Mouse (Mus musculus) heart, postnatal 36 days (tissue): ENCODE measurements around the gene C1qtnf1. TPM values are rescaled to one million over a fixed set of nuclear protein-coding genes. Genes with fewer than 3 reads are reported as not detected.

ENCODE experiments used
- DNase-seq, 2 experiments: peaks; one replicate each; pipeline ENCODE4 v3.0.0; 2021 to 2022
- intact Hi-C: fragments of 180-260 bp; cut with DNase I; formaldehyde crosslinking; loops from one replicate; pipeline ENCODE4 v1.15.1; 2025
- total RNA-seq, 2 experiments: library from RNA; stranded (reverse); gene quantifications; 2 replicates each; pipeline ENCODE4 v1.2.3; 2021

The C1qtnf1 gene
- total RNA-seq, 2 experiments from 2014 or later = 19.8 to 24.5 TPM

DNA sequence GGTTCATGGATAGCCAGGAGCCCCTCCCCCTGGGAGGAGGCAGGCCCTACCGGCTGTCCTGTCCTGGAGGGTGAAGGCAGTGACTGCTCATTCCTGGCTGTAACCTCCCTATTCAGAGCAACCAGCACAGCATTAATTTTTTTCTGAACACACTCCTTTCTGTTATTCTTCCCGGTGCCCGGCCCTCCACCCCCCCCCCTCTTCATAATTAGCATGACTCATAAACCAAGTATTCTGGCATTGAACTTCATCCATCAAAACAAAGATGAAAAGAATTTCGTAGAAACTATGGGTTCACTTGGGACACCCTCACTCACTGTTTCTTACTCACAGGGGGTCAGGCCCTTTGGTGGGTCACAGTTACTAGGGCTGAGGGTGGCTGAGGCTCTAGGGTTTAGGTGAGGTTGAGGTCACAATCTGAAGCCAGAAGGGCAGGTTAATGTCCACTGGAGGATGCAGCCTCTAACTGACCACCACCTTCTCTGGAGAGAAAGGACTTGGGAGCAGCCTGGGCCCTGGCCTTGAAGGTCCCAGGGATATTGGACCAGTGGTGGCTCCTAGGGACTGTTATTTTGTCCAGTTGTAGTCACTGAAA lies 2.4 kb downstream of the C1qtnf1 start:
- intact Hi-C loops = no loop called here

DNA sequence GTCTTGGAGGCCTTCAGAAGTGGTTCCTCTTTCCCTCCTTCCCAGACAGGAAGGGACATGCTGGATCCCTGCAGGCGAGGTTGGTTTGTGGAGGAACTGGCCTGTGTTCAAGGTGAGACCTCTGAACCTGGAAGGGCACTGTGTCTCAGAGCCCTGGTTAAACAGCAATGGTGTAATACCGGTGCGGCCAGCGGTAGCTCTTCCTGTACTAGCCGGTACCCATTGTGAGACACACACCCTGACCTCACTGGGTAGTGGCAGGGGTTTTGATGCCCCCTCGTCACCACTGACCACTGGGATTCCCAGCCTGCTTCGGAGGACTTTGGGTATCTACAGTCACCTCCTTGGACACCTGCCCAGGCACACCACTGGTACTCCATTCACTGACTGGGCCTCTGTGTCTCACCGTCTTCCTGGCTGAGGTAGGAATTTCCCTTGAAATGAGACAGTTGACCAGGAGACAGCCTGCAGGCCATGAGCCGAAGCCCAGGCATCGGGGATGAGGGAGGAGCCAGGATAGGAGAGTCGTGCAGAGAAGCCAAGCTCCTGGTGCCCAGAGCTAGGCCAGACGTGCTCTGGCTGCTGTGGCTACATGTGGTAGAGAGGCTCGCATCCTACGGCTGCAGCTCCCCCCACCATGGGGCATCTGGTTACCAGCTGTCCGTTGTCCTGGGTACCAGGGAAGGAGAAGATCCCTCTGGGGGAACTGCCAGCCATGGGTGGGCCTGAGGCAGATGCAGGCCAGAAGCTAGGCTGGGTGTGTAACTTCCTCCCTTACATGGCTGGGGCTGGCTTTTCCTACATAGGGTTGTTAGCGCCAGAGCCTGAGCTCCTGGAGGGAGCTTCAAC lies 3.3 kb downstream of the C1qtnf1 start:
- no peak for DNase-seq
- intact Hi-C loops = no loop called here

More for the DNA sequence above, 2.4 kb downstream of the C1qtnf1 start:
- DNase-seq = no peak

DNA sequence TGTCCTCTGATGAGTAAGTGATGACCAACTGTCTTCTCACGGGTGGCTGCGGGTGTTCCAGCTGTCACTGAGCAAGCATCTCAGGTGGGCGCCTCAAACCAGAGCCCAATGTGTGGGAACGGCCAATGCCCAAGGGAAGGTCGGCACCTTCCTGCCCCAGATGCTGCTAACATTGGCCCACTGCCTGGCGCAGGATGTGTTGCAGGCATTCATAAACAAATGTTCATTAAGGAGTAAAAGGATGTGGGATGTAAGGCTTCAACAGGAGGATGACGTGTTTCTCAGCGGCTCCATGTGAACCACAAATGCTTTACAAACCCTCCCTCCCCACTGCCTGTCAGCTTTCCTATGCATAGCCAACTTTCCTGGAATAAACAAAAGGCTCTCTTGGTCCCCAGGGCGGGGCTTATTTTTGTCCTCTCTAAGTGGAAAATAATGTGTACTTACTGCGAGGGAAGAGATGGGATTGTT lies 5.4 kb downstream of the C1qtnf1 start:
- intact Hi-C loops = no loop called here
- DNase-seq = no peak

DNA sequence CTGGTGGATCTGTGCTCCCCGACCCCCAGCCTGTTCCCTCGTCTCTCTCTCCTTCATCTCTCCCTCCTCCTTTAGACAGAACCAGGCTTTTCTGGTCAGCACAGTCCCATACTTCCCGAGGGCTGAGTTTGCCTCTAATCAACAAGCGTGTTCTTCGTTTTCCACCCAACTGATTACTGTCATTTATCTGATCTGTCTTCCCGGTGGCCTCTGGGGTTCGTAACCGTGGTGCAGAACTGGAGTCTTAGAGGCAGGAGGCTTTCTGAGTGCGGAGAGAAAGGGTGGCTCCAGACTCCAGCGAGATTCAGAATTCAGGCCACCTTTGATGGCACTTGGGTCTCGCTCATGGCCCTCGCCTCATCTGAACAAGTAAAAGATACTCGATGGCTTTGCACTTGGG lies 6.1 kb downstream of the C1qtnf1 start:
- no peak for DNase-seq
- intact Hi-C loops = no loop called here

DNA sequence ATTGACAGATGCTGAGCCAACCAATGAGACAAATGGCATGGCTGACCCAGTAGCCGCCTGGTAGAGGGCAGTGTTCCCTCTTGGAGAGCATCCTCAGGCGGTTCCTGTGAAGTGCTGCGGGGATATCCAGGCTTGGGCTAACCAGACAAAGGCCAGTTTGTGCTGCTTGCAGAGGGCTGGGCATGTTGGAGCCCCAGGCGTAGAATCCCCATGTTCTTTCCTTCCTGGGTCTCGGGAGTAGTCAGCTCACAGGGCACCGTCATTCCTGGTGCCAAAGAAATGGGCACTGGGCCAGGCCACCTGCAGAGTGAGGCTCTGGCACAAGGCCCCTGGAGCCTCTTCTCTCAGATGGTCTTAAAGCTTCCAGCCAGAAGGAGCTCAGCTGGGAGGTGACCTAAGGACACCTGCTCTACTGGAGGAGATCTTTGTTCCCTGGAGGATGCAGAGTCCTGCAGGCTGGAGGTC lies 8.5 kb downstream of the C1qtnf1 start:
- intact Hi-C loops = no loop called here
- DNase-seq = no peak

DNA sequence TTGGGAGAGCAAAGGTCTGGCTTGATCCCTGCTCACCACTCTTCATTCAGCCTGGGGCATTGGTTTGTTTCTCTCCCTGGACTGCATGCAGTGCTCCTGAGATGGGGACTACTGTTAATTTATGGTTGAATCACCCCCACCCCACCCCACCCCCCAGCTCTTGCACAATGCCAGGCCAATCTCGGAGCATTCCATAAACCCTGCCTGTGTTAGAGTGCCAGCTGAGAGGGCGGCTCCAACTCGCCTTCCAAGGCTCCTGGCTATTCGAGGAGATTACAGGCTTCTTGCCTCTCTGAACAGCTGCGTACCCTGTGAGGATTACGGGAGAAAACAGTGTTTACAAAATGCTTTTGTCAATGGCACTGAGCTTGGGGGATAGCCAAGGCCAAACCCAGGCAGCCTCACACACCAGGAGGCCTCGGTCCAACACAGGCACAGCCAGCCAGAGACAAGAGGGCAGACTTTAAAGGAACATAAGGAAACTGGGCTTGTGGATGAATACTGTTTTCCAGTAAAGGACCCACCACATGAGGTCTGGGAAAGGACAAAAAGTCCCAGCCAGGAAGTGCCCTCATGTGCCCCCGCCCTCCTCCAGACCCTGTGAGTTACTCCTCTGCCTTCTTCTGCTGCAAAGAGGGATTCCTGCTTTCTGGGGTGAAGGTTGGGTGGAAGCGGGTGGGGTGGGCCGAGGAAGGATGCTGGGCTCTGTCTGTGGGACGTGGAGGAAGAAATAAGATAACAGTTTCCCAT lies 10.8 kb downstream of the C1qtnf1 start:
- intact Hi-C loops = no loop called here
- peak in 1 of 2 experiments; percentile 47 for DNase-seq

DNA sequence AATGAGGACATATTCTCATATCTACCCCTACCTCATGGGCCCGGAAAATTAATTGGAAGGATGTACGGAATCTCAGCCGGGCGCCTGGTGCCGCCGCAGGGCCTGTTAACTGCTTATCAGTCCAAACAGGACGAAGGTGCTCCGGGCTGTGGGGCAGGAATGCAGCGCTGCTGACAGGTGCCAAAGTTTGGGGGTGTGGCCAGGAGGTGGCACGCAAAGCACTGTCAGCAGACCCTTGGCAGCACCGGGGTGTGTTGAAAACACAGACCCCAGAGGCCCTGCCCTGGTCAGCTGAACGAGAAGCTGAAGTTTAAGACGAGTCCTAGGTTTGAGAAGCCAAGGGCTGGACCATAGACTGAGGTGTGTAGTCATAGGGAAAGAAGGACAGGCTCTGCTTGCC lies 14.7 kb downstream of the C1qtnf1 start:
- DNase-seq = no peak
- intact Hi-C loops = loop anchor here (1.0 kb wide), 1 partner anchor 19 kb away; no protein-coding TSS in a partner anchor

DNA sequence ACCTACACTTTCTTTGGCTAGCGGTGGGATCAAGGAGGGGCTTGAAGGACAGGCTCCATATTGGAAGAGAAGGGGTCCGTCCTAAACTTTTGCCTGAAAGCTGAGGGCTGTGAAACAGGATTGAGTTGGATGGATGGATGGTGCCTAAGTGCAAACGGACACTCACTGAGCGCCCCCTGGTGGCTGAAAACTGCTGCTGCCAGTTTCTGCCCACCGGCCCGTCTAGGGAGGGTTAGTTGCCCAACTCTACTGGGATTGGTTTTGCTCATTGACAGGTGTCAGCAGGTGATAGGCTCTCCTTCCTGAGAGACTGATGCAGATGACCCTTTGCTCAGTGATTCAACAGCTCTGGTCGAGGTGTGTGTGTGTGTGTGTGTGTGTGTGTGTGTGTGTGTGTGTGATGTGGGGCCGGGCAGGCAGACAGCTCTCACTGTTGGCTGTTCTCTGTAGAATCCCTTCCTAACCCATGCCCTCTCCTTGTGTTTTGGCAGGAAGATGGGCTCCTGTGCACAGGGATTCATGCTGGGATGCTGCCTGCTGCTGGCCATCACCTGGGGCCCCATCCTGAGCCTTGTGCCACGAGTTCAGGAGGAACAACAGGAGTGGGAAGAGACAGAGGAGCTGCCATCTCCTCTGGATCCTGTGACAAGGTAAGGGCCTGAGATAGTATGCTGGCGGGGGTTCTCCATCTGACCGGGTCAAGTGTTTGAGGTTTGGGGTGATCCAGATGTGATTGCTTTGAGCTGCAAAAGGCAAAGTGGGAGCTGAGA lies 15.4 kb downstream of the C1qtnf1 start:
- intact Hi-C loops = loop anchor here (1.0 kb wide), 1 partner anchor 20 kb away; no protein-coding TSS in a partner anchor
- DNase-seq = peak; percentile 81 to 88

DNA sequence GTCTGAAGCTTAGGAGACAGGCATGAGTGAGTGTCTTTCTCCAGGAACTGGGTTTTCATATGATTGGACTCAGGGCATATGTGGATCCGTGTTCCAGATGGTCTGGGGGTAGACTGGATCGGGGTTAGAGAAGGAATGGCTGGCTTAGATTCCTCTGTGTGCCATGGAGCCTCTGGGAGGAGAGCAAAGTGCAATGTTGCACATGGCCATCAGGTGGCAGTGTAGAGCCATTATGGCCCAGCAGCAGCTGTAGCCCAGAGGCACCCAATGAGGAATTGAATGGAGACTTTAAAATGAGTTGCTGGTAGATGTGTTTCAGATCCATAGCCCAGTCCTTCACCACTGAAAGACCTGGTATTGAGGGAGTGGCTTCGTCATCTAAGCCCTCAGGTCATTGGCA lies 17.8 kb downstream of the C1qtnf1 start:
- intact Hi-C loops = loop anchor here (1.0 to 2.0 kb wide), 2 partner anchors 45 to 295 kb away; no protein-coding TSS in a partner anchor
- peak; percentile 77 to 79 for DNase-seq

DNA sequence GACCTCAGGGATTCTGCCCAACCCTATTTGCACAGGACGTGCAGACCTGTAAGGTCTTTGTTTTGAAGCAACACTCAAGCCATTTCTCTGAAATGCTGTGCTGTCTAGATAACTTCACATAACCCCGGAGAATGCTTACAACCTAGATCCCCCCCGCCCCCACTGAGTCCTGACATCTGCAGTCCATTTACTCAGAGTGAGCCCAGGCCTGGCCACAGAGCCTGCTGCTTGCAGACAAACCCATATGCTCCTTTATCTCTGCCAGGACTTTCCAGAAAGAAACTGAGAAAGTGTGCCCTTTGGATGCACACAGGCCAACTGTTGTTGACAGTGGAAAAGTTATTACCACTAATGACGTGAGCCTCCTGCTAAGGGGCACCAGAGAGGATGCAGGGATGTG lies 19.3 kb downstream of the C1qtnf1 start:
- DNase-seq = no peak
- intact Hi-C loops = no loop called here

DNA sequence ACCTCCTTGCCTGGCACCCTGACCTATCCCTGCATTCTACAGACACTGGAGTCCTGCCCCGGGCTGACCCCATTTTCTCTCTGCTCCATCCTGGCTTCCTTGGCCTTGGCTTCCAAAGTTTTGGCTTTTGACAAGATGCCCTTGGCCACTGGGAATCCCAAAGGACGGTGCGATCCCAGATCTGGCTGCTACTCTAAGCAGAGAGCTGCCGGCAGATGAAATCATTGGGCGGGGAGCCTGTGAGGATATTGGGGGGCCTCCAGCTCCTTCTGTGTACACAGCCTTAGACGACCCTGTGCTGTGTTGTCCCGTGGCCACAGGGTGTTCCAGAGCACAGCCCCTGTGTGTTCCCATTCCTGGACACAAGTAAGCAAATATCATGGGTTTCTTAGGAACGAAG lies 20.4 kb downstream of the C1qtnf1 start:
- peak; percentile 64 to 69 for DNase-seq
- intact Hi-C loops = no loop called here

DNA sequence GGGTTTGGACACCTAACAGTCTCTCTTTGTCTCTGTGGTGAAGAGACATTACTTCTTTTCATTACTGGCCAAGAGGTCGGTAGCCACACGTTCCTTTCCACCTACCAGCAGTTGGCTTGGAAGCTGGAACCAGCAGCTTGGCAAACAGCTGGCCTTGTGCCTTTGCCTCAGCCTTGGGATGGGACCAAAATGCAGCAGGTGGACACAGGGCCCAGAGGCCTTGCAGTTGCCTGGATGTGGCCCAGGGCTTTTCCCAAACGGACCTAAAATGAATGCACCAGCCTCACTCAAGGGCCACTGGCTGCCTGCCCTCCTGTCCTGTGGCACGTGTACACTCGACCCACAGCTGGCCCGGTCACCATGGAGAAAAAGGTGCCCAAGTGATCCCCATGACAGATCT lies 23.2 kb downstream of the C1qtnf1 start:
- intact Hi-C loops = no loop called here
- no peak for DNase-seq

DNA sequence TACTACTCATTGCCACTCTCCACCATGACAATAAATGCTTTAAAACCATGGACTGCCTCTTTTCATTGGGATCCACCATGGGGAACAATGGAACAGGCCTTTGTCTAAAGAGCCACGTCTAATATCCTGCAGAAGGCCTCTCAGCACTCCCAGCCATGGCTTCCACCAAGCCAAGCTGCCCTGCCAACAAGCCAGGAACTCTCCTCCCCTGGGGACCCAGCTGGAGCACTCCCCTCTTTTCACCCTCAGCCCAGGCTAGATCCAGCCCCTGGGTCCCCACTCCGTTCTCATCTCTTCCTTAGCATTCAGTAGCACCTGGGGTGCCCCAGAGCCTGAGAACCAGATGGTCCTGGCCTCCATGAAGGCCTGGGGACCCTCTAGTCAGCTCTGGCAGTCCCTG lies 25.0 kb downstream of the C1qtnf1 start:
- intact Hi-C loops = no loop called here
- DNase-seq = no peak

DNA sequence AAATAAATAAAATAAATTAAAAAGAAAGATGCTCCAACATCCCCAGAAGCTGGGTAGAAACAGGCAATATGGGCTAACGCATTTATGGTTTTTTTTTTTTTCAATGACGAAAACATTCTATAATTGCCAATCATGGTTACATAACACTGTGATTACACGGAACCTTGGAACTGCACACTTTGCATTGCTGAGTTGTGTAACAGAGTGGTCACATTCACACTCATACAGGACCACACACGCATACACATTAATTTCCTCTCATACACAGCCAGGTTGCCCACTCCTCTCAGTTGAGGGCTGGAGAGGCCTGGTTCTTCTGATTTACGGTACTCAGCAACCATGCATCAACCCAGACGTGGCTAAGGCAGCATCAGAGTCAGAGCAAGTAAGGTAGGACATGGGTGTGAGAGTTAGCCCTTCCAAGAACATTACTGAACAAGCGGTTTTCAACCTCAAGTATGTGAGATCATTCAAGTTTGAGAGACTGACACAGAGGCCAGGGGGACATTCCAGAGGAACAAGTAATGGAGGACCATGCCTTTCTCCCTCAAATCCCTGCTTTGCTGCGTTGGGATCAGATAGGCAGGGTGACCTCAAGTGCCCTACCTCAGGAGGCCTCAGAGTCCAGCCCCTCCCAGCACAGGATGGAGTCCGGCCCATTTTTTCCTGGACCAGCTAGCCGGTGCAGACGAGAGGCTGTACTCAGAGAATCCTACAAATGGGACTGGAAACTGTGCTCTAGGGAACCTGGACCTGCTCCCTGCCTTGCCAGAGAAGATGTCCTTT lies 26.1 kb downstream of the C1qtnf1 start:
- intact Hi-C loops = loop anchor here (2.0 kb wide), 1 partner anchor 21 kb away; no protein-coding TSS in a partner anchor
- DNase-seq = peak in 1 of 2 experiments; percentile 55

DNA sequence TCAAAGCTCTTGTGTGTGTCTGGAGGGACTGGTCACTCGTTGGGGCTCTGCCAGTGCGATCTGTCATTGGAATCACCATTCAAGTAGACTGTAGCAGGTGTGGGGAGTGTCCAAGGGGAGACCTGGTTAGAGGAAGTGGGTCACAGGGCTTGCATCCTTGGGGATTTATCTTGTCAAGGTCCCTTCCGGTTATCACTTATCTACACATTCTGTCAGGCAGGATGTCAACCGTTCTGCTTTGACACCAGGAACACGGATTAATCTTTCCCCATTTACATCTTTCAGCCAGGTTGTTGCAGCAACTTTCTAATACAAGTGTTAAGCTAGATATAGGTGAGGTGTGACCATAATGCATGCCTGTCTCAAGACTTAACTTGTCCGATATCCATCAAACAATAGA lies 27.8 kb downstream of the C1qtnf1 start:
- DNase-seq = no peak
- intact Hi-C loops = loop anchor here (2.0 kb wide), 1 partner anchor 19 kb away; no protein-coding TSS in a partner anchor

DNA sequence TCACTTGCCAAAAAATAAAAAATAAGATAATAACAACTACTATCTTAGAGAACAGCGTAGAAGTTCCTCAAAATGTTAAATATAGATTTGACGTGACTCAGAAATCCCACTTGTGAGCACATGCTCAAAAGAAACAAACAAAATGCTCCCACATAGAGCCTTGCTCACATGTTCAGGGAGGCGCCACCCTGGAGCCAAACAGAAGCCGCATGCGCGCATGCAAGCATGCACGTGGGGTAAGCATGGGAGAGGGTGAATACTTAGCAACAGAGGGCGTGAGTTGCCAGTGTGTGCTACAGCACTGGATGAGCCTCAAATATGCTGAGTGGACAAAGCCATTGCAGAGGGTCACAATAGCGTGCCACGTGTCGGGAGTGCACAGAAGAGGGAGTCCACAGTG lies 28.9 kb downstream of the C1qtnf1 start:
- DNase-seq = peak in 1 of 2 experiments; percentile 43
- intact Hi-C loops = no loop called here

DNA sequence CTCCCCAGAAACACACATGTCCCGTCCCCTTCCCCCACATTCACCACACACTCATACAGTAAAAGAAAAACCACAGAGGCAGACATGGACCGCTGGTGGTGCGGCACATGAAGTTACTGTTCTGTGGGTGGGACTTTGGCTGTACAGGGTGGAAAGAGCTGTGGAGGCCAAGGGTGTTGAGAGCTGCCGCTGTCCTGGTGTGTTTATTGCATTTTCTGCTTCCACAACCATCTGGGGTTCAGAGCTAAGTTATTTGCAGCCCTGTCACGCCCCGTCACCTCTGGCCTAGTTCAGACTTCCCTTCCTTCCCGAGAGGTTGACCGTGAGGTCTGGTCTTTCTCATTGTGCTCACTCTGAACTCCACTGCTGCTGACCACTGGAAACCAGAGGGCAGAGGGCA lies 31.0 kb downstream of the C1qtnf1 start:
- DNase-seq = peak; percentile 59 to 71
- intact Hi-C loops = no loop called here

DNA sequence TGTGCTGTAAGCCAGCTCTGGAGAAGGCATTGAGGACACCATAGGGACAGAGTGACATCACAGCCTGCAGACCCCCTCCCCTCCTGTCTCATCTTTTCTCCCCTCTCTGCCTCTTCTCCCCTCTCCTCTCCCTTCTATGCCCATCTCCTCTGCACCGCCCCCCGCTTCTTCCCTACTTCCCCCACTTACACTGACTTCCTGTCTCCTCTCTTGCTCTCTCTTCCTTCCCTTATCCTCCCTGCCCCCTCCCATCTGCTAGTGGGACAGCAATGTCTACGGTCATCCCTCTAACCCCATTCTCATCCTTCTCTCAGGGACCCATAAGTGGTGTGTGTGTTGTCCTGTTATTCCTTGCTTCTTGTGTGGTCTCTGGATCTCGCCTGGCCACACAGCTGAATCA lies 31.5 kb downstream of the C1qtnf1 start:
- intact Hi-C loops = no loop called here
- no peak for DNase-seq

DNA sequence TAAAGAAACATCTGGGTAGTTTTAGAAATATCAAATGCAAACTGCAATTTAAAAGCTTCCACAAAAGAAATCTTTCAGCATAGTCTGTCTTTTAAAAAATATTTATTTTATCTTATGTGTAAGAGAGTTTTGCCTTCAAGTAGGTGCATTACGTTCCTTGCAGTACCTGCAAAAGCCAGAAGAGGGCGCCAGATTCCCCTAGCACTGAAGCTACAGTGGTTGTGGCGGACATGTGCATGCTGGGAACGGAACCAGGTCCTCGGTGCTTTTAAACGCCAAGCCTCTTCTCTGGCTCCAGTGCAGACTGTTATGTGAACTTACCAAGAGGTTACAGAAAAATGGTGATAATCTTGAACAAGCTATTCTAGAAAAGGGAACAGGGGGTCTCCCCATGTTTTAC lies 32.3 kb downstream of the C1qtnf1 start:
- intact Hi-C loops = no loop called here
- DNase-seq = no peak
